Mouse (Mus musculus): ENCODE data around the gene Rgs21. TPM values are rescaled to one million over a fixed set of nuclear protein-coding genes. Genes with fewer than 3 reads are reported as not detected.

The Rgs21 gene
- not detected in 2 replicates for polyA plus RNA-seq (2016; fragmentation: Nextera tagmentation; extraction: Ambion mirVana)

- Histone ChIP-seq H3K4me3 (no peak within 1 kb of the TSS), H3K9me3 (replicated peaks) (no peaks in the 10 kb centered on the region), H3K4me1 (no peaks in the 10 kb centered on the region), H3K27me3 (ENCODE audit: low read depth, poor library complexity, severe bottlenecking) (no peaks in the 10 kb centered on the region), H3K27ac (no peak within 1 kb of the TSS), H3K36me3 (no peaks in the 10 kb centered on the region)
- 76% methylated on average over 3 of the region's 3 CpGs for WGBS
- no peak for DNase-seq (ENCODE audit: low spot score)
Measured at GRCm38 (mm10) chr1:144567567-144567966, at the start of gene Rgs21. Gene Rgs21, minus strand, starts transcription at chr1:144567667.

GRCm38 (mm10) chr1:144604071-144604470 lies 36.6 kb upstream of the Rgs21 start:
- no peak for DNase-seq (ENCODE audit: low spot score)
- Histone ChIP-seq H3K27ac (no peak overlapping the region), H3K4me1 (no peaks in the 10 kb centered on the region), H3K36me3 (no peaks in the 10 kb centered on the region), H3K27me3 (ENCODE audit: low read depth, poor library complexity, severe bottlenecking) (no peaks in the 10 kb centered on the region), H3K9me3 (replicated peaks) (no peaks in the 10 kb centered on the region), H3K4me3 (no peak overlapping the region)
- 97% methylated on average over 1 of the region's 1 CpGs for WGBS

- Histone ChIP-seq H3K4me3 (no peak overlapping the region), H3K9me3 (replicated peaks) (no peaks in the 10 kb centered on the region), H3K4me1 (no peaks in the 10 kb centered on the region), H3K27me3 (ENCODE audit: low read depth, poor library complexity, severe bottlenecking) (no peaks in the 10 kb centered on the region), H3K36me3 (no peaks in the 10 kb centered on the region), H3K27ac (no peak overlapping the region)
- DNase-seq (ENCODE audit: low spot score): no peak
- WGBS: 84% methylated on average over 2 of the region's 2 CpGs
Measured at GRCm38 (mm10) chr1:144602987-144603386, 35.5 kb upstream of the Rgs21 start.

DNA sequence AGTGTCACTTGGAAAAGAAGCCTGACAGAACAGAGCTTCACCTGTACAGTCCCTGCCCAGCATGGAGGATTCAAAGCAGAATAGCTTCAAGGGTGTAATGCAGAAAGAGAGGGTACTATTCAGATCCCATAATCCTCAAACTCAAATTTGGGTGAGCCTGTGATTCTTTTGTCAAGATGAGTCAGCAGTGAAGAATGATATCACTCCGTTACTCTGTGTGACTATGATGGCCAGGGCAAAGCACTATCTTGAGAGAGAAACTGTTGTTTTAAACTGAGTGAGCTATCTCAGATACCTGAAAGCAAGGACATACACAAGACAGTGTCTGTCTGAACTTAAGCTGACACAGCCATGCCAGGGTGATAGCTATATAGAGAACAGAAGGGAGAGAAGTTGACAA lies 11.9 kb upstream of the Rgs21 start:
- Histone ChIP-seq H3K27me3 (ENCODE audit: low read depth, poor library complexity, severe bottlenecking) (no peaks in the 10 kb centered on the region), H3K4me1 (no peaks in the 10 kb centered on the region), H3K4me3 (no peak overlapping the region), H3K27ac (no peak overlapping the region), H3K36me3 (no peaks in the 10 kb centered on the region), H3K9me3 (replicated peaks) (no peaks in the 10 kb centered on the region)
- WGBS: 95% methylated on average over 1 of the region's 1 CpGs
- DNase-seq (ENCODE audit: low spot score): no peak

DNA sequence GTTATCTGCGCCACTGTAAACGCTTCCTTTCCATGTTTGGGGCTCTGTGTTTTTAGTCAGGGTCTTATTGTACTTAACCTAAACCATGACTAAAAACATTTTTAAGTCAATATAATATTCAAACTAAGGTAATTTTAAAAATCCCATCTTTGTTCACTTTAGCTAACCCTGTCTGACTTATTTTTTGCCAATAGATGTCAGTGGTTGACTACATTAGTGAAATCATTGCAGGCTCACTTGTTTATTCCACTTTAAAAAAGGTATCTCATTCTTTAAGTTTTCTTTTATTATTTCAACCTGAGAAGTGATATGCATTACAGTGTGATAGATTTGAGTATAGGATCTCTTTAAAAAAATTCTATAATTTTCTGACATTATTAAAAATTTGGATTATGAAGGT lies 5.5 kb upstream of the Rgs21 start:
- no peaks in the 10 kb centered on the region for H3K36me3 ChIP-seq
- H3K9me3 ChIP-seq (replicated peaks): no peaks in the 10 kb centered on the region
- H3K4me3 ChIP-seq: no peak overlapping the region
- 87% methylated on average over 2 of the region's 2 CpGs for WGBS
- H3K27me3 ChIP-seq (ENCODE audit: low read depth, poor library complexity, severe bottlenecking): no peaks in the 10 kb centered on the region
- no peak for DNase-seq (ENCODE audit: low spot score)
- H3K4me1 ChIP-seq: no peaks in the 10 kb centered on the region
- no peak overlapping the region for H3K27ac ChIP-seq

DNA sequence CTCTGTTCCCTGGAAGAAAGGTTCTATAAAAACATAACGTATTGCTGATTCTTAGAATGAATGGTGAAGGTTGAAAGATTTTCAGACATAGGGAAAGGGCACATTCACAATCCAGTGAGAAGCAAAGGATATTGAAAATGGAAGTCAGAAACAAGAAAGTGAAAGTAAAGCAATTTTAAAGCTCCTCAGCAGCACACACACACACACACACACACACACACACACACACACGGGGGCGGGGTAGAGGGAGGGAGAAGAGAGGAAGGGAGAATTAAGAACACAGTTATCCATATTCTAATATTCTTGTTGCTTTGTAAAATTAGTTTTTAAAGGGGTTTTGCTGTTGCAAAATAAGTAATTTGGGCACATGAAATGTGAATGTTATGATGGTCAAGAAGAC lies 2.4 kb upstream of the Rgs21 start:
- 93% methylated on average over 3 of the region's 3 CpGs for WGBS
- Histone ChIP-seq H3K27me3 (ENCODE audit: low read depth, poor library complexity, severe bottlenecking) (no peaks in the 10 kb centered on the region), H3K27ac (no peak overlapping the region), H3K4me1 (no peaks in the 10 kb centered on the region), H3K36me3 (no peaks in the 10 kb centered on the region), H3K9me3 (replicated peaks) (no peaks in the 10 kb centered on the region), H3K4me3 (no peak overlapping the region)
- DNase-seq (ENCODE audit: low spot score): no peak

- Histone ChIP-seq H3K9me3 (replicated peaks) (no peaks in the 10 kb centered on the region), H3K4me3 (no peak overlapping the region), H3K4me1 (no peaks in the 10 kb centered on the region), H3K27me3 (ENCODE audit: low read depth, poor library complexity, severe bottlenecking) (no peaks in the 10 kb centered on the region), H3K27ac (no peak overlapping the region), H3K36me3 (no peaks in the 10 kb centered on the region)
- WGBS: 85% methylated on average over 4 of the region's 4 CpGs
- DNase-seq (ENCODE audit: low spot score): no peak
Measured at GRCm38 (mm10) chr1:144545142-144545541, 22.3 kb downstream of the Rgs21 start.

- H3K4me3 ChIP-seq: no peak overlapping the region
- H3K27ac ChIP-seq: no peak overlapping the region
- WGBS: 77% methylated on average over 6 of the region's 6 CpGs
- H3K36me3 ChIP-seq: no peaks in the 10 kb centered on the region
- no peaks in the 10 kb centered on the region for H3K4me1 ChIP-seq
- no peaks in the 10 kb centered on the region for H3K9me3 ChIP-seq (replicated peaks)
- no peak for DNase-seq (ENCODE audit: low spot score)
- no peaks in the 10 kb centered on the region for H3K27me3 ChIP-seq (ENCODE audit: low read depth, poor library complexity, severe bottlenecking)
Measured at GRCm38 (mm10) chr1:144544497-144544961, 22.9 kb downstream of the Rgs21 start.

- no peaks in the 10 kb centered on the region for H3K4me1 ChIP-seq
- H3K9me3 ChIP-seq (replicated peaks): no peaks in the 10 kb centered on the region
- H3K27me3 ChIP-seq (ENCODE audit: low read depth, poor library complexity, severe bottlenecking): no peaks in the 10 kb centered on the region
- no peaks in the 10 kb centered on the region for H3K36me3 ChIP-seq
- H3K27ac ChIP-seq: no peak overlapping the region
- no peak overlapping the region for H3K4me3 ChIP-seq
- WGBS: 94% methylated on average over 1 of the region's 1 CpGs
- no peak for DNase-seq (ENCODE audit: low spot score)
Measured at GRCm38 (mm10) chr1:144531746-144532145, 35.7 kb downstream of the Rgs21 start.

- 85% methylated on average over 5 of the region's 5 CpGs for WGBS
- Histone ChIP-seq H3K27ac (no peak overlapping the region), H3K4me3 (no peak overlapping the region), H3K9me3 (replicated peaks) (no peaks in the 10 kb centered on the region), H3K4me1 (no peaks in the 10 kb centered on the region), H3K27me3 (ENCODE audit: low read depth, poor library complexity, severe bottlenecking) (no peaks in the 10 kb centered on the region), H3K36me3 (no peaks in the 10 kb centered on the region)
- no peak for DNase-seq (ENCODE audit: low spot score)
Measured at GRCm38 (mm10) chr1:144517878-144518426, 49.5 kb downstream of the Rgs21 start.

DNA sequence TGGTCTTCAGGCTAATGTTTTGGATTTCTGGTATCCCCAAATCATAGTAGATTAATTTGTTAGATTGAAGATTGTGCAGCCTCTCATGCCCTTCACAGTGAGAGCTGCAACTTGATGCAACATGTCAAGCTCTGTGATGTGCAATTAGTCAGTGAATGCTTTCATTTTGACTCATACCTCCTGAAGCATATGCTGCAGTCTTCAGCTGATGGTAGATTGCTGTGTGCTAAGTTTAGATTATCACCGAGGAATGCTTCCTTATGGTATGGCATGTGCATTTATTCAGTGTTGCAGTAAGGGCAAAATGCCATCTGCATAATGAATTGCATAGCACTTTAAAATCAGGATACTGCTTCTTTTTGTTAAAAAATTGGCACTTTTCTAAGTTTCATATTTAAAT lies 65.2 kb downstream of the Rgs21 start:
- H3K27ac ChIP-seq: no peak overlapping the region
- H3K27me3 ChIP-seq (ENCODE audit: low read depth, poor library complexity, severe bottlenecking): no peaks in the 10 kb centered on the region
- no peak overlapping the region for H3K4me3 ChIP-seq
- H3K4me1 ChIP-seq: no peaks in the 10 kb centered on the region
- no peaks in the 10 kb centered on the region for H3K9me3 ChIP-seq (replicated peaks)
- no peak for DNase-seq (ENCODE audit: low spot score)
- H3K36me3 ChIP-seq: no peaks in the 10 kb centered on the region
- WGBS: 88% methylated on average over 1 of the region's 1 CpGs

DNA sequence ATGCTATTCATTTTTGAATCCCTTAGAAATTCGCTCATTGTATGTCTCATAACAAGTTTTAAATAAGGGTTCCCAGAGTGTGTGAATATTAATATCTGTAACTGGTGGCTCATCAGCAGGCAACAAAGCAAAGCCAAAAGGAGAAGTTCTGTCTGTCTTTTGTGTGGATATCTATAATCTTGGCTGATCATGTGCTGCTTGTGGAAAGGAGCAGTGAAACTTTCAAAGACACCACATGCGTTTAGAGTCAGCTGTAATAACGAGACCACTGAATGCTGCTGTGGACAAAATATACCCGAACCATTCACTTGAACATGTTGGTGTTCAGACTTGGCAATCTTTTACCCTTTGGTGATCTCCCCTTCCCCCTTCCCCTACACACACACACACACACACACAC lies 67.0 kb downstream of the Rgs21 start:
- no peak overlapping the region for H3K4me3 ChIP-seq
- no peak overlapping the region for H3K27ac ChIP-seq
- no peak for DNase-seq (ENCODE audit: low spot score)
- WGBS: 92% methylated on average over 4 of the region's 4 CpGs
- H3K27me3 ChIP-seq (ENCODE audit: low read depth, poor library complexity, severe bottlenecking): no peaks in the 10 kb centered on the region
- H3K36me3 ChIP-seq: no peaks in the 10 kb centered on the region
- no peaks in the 10 kb centered on the region for H3K9me3 ChIP-seq (replicated peaks)
- no peaks in the 10 kb centered on the region for H3K4me1 ChIP-seq

GRCm38 (mm10) chr1:144499719-144500118 lies 67.7 kb downstream of the Rgs21 start:
- no peaks in the 10 kb centered on the region for H3K9me3 ChIP-seq (replicated peaks)
- no peaks in the 10 kb centered on the region for H3K36me3 ChIP-seq
- H3K27ac ChIP-seq: no peak overlapping the region
- H3K27me3 ChIP-seq (ENCODE audit: low read depth, poor library complexity, severe bottlenecking): no peaks in the 10 kb centered on the region
- H3K4me1 ChIP-seq: no peaks in the 10 kb centered on the region
- 86% methylated on average over 1 of the region's 1 CpGs for WGBS
- H3K4me3 ChIP-seq: no peak overlapping the region
- no peak for DNase-seq (ENCODE audit: low spot score)

- Histone ChIP-seq H3K9me3 (replicated peaks) (no peaks in the 10 kb centered on the region), H3K4me3 (no peak overlapping the region), H3K4me1 (no peaks in the 10 kb centered on the region), H3K36me3 (no peaks in the 10 kb centered on the region), H3K27me3 (ENCODE audit: low read depth, poor library complexity, severe bottlenecking) (no peaks in the 10 kb centered on the region), H3K27ac (no peak overlapping the region)
- no peak for DNase-seq (ENCODE audit: low spot score)
Measured at GRCm38 (mm10) chr1:144498725-144499124, 68.7 kb downstream of the Rgs21 start.

Data from limb, embryonic 10.5 days (tissue).